Mouse (Mus musculus): Measurements from ENCODE around the gene Iglon5.

The Iglon5 gene

DNA sequence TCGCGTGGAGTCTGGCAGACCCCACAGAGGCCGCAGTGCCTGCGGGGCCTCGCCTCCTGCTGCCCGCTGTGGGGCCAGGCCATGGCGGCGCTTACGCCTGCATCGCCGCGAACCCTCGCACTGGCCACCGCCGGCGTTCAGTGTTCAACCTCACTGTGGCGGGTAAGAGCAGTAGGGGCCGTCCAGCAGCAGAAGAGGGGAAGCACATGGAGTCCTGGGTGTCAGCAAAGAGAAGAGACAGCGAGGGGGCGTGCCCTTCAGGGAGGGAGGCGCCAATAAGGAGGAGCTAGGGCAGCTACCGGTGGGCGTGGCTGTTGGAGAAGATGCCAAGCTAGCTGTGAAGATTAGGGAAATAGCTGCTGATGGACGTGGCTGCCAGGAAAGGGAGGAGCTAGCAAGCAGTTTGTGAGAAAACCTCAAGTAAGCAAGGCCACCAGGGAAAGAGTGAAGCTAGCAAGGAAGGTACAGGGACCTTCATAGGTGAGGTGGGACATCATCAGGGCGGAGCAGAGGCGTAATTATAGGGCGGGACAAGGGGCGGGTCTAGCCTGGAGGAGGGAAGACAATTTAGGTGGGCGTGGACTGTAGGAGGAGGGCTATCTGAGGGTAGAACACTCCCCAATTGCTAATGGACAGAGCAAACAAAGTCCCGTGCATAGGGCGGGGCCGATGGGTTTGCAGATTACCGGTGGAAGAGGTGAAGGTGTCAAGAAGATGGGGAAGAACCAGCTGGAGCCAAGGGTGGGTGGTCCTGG lies 24.4 kb downstream of the Iglon5 start:
- peak; percentile 55 for DNase-seq (ENCODE audit: low read depth, low spot score)

GRCm38 (mm10) chr7:43464864-43465343 lies 25.0 kb downstream of the Iglon5 start:
- no peak for DNase-seq (ENCODE audit: low read depth, low spot score)

GRCm38 (mm10) chr7:43463976-43464375 lies 25.9 kb downstream of the Iglon5 start:
- DNase-seq (ENCODE audit: low read depth, low spot score), result no peak

DNA sequence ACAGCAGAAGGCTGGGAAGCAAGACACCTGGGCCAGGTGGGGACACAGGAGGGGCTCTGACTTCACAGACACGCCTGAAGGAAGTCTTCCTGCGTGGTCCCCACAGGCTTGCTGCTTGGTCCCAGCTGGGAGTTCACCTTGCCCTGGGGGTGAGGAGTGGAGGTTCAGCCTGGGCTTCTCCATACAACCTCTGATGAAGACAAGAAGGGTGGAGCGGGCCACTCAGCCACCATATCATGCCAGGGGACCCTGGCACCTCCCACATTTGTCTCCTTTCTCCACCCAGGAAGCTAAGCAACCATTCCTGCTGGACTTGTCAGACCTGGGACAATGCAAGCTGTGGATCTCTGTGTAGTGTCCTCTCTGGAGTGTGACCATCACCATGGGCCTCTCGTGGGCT lies 27.0 kb downstream of the Iglon5 start, which contains the start of gene Vsig10l:
Gene Vsig10l, plus strand, starts transcription at position 301 of the 400 bp plus-strand sequence.
- no peak for DNase-seq (ENCODE audit: low read depth, low spot score)

GRCm38 (mm10) chr7:43454371-43454770 lies 35.5 kb downstream of the Iglon5 start:
- DNase-seq (ENCODE audit: low read depth, low spot score), result no peak

GRCm38 (mm10) chr7:43453599-43454355 lies 36.1 kb downstream of the Iglon5 start:
- DNase-seq (ENCODE audit: low read depth, low spot score), result no peak

DNA sequence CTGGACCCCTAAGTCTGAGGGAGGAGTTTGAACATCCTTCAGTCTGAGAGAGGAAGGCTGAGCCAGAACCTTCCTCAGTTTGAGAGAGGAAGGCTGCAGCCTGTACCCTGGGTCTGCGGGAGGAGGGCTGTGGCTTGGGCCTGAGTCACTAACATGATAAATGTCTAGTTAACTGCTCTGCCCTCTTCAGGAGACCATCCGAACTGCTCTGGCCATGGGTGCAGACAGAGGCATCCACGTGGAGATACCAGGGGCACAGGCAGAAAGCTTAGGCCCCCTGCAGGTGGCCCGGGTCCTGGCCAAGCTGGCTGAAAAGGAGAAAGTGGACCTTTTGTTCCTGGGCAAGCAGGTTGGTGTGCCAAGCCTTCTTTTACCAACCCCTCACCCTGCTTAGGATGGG lies 37.3 kb downstream of the Iglon5 start:
- DNase-seq (ENCODE audit: low read depth, low spot score), result no peak

GRCm38 (mm10) chr7:43451726-43452125 lies 38.1 kb downstream of the Iglon5 start:
- DNase-seq (ENCODE audit: low read depth, low spot score), result no peak

DNA sequence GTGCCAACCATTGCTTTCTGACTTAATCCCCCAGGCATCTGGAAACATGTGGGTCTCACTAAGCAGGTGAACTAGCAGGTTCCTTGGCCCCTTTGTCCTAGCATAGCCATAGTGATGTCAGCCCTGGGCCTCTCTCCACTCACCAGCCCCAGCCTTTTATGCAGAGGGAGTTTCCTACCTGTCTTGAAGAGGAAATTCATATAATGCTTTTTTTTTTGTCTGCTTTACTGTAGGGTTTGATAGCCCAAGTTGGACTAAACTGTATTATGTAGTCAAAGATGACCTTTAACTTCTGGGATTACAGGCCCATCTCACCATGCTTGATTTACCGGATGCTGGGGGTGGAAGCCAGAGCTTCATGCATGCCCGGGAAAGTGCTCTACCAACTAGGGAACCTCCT lies 40.1 kb downstream of the Iglon5 start:
- DNase-seq (ENCODE audit: low read depth, low spot score), result no peak

GRCm38 (mm10) chr7:43448246-43448645 lies 41.6 kb downstream of the Iglon5 start:
- DNase-seq (ENCODE audit: low read depth, low spot score), result no peak

DNA sequence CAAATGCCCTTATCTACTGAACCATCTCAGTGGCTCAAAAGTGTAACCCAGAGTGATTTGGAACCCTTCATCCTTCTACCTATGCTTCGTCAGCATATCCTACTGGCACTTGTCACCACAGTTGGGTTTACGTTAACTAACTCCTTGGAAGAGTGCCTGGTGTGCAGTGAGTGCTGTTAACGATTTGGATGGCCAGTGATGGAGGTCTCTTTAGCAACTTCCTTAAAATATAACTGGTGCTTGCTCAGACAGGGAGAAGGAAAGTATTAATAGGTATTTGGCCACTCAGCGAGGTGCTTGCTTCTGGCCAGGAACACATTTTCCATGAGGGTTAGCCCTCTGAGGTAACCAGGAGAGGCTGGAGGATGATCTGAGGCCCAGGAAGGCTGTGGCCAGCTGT lies 42.1 kb downstream of the Iglon5 start:
- no peak for DNase-seq (ENCODE audit: low read depth, low spot score)

DNA sequence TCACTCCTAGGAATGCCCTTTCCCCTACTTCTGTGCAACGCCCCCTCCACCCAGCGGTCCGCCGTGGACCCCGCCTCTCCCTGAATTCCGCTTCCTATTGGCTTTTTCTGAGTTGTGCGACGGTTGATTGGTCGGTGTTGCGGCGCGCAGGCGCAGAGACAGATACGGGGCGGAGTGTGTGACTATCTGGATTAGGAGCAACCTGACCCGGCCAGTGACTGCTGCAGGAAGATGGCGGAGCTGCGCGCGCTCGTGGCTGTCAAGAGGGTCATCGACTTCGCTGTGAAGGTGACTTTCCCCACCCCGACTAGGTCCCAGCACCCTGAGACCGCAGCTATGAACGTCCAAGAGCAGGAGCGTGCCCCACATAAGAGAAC lies 46.0 kb downstream of the Iglon5 start, which contains the start of the genes Etfb and Gm45233:
Gene Etfb, plus strand, starts transcription at position 167 of the 377 bp plus-strand sequence.
Gene Gm45233, plus strand, starts transcription at position 212 of the 377 bp plus-strand sequence.
- peak; percentile 92 for DNase-seq (ENCODE audit: low read depth, low spot score)

- DNase-seq (ENCODE audit: low read depth, low spot score), result peak; percentile 71
Measured at GRCm38 (mm10) chr7:43443126-43443916, 46.6 kb downstream of the Iglon5 start.

GRCm38 (mm10) chr7:43442684-43443083 lies 47.2 kb downstream of the Iglon5 start:
- DNase-seq (ENCODE audit: low read depth, low spot score), result no peak

GRCm38 (mm10) chr7:43441071-43441470 lies 48.8 kb downstream of the Iglon5 start:
- DNase-seq (ENCODE audit: low read depth, low spot score), result no peak

DNA sequence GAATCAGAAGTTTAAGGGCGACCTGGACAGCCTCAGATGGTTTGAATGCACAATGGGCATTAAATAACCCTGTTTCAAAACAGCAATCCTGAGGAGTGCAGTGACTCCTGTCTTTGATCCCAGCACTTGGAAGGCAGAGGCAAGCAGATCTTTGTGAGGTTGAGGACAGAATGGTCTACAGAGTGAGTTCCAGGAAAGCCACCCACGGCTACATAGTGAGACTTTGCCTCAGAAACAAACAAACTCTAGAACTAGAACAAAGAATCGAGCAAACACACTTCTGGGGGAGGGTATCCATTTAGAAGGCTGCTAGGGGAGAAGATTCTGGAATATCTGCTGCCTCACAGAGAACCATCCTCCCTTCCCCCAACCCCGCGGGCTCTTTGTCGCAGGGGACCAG lies 49.4 kb downstream of the Iglon5 start, which contains the start of gene Cldnd2:
Gene Cldnd2, plus strand, starts transcription at position 301 of the 400 bp plus-strand sequence.
- DNase-seq (ENCODE audit: low read depth, low spot score), result no peak

GRCm38 (mm10) chr7:43438611-43439010 lies 51.3 kb downstream of the Iglon5 start:
- no peak for DNase-seq (ENCODE audit: low read depth, low spot score)

DNA sequence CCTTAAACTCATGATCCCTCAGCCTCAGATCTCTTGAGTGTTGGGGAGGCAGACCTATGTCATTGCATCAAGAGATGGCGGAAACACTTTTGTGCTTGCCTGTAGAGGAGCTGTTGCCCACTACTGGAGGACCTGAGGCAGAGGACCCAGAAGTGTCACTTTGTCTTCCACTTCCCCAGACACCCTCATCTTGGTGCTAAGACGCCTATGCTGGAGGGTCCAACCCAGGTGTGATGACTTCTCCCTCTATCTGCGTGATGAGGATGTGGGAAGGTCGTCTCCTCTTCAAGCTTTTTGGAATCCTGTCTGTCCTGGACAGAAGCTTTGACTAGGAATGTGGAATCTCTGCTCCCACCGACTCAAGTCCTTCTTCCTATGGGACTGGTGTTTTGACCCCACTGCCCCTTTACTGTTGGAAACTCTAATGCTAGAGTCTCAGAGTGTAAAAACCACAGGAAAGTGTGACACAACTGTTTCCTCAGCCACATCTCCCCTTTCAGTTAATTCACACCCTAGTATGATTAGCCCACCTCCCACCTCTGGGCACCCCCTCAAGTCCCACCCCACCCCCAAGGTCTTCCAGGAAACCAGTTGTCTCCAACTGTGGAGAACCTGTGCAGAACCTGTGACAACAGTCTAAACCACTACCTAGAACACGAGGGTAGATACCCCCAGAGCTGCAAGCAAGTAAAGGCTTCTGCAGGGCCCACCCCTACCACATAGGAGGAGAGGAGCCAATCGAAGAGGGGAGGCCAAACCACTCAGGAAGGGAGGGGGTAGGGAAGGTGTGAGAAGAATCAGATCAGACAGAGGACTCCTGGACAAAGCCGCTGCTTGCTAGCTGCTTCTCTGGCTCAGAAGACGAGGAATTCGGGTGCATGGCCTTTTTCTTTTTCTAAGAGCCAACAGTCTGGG lies 53.3 kb downstream of the Iglon5 start, which contains the start of gene Nkg7:
Gene Nkg7, plus strand, starts transcription at position 733 of the 915 bp plus-strand sequence.
- no peak for DNase-seq (ENCODE audit: low read depth, low spot score)

DNA sequence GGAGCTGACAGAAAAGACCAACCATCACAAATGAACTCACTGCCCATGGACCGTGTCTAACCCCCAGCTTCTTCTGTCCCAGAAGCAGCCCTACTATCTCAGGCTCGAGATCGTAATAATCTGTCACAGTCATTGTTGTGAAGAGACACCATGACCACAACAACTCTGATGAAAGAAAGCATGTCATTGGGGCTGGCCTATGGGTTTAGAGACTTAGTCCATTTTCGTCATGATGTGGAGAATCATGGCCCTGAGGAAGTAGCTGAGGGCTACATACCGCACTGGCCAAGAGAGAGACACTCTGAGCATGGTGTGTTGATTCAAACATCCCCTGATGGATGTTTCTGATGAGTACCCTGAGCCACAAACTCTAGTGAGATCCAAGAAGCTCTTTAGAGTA lies 55.2 kb downstream of the Iglon5 start:
- no peak for DNase-seq (ENCODE audit: low read depth, low spot score)

GRCm38 (mm10) chr7:43432891-43433290 lies 57.0 kb downstream of the Iglon5 start:
- DNase-seq (ENCODE audit: low read depth, low spot score), result no peak

GRCm38 (mm10) chr7:43429500-43429899 lies 60.4 kb downstream of the Iglon5 start:
- no peak for DNase-seq (ENCODE audit: low read depth, low spot score)

All from telencephalon, adult 2 months (tissue).